Mouse (Mus musculus): ENCODE data around the gene Snrpa. TPM values are rescaled to one million over a fixed set of nuclear protein-coding genes. Genes with fewer than 3 reads are reported as not detected.

The Snrpa gene
- total RNA-seq, 1 experiment from 2014 or later, result 95.9 TPM

DNA sequence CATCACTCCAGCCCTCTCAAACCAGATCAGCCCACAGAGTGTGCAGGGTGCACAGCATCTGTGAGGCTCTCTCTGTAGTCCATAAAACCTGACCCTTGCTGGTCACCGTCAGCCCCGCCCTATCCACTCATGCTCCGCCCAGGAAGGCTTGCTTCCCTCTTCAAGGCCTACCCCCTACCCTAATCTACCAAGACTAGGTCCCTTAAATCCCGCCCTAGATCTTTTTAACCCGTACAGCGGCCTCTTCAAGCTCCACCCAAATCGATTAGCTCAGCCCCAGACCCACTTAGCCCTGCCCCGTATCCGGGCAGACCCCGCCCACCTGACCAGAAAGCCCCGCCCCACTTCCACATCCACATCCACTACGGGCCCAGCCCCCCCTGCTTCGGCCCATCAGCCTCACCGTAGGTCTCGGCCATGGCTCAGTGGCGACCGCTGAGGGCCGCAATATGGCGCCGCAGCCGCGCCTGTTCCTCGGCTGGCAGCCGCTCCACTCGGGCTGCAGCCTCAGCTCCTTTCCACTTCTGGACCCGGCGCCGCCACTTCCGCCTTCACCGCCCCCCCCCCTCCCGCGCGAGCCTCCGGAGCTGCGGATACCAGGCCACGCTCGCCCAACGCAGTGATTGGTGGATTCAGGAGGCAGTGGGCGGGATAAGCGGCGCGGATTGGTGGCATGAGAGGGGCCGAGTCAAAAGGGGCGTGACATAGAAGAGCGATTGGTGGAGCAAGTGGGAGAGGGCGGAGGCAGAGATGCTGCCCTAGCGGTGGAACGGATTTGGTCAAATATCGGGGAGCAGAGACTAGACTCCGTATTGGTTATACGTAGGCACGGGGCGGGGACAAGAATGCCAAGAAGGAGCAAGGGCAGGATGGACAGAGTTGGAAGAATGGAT, 17.5 kb downstream of the Snrpa start, which contains the start of gene Rab4b:
Gene Rab4b (minus strand): TSS at position 573 of the 893 bp plus-strand sequence.
- ATAC-seq (replicated peaks in 1 of 2; ENCODE audit: insufficient read depth in 1 of 2, low FRiP score in 2 of 2, low TSS enrichment in 1 of 2, low read depth in 1 of 2, poor library complexity in 2 of 2, severe bottlenecking in 2 of 2), result peak; percentile 96 to 97

DNA sequence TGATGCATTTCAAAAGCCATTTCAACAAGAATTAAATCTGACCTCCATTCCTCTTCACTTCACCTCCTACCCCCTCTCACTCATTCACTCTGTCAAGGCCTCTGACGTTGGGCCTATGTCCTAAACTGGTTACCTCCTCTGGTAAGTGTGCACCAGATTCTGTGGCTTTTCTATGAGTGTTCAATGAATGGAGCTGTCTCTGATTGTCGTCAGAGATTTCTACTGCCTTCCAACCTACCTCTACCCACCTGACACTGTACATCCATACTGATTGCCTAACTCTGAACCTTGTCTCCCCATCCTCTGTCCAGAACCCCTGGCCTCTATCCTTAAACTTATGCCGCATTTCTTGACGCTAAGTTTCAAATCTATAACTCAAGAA, 18.1 kb downstream of the Snrpa start:
- 0 out of 4 replicates have a peak, but pooled peaks of 1 of the 2 experiments have one; percentile 1 for ATAC-seq (replicated peaks in 1 of 2; ENCODE audit: insufficient read depth in 1 of 2, low FRiP score in 2 of 2, low TSS enrichment in 1 of 2, low read depth in 1 of 2, poor library complexity in 2 of 2, severe bottlenecking in 2 of 2)

DNA sequence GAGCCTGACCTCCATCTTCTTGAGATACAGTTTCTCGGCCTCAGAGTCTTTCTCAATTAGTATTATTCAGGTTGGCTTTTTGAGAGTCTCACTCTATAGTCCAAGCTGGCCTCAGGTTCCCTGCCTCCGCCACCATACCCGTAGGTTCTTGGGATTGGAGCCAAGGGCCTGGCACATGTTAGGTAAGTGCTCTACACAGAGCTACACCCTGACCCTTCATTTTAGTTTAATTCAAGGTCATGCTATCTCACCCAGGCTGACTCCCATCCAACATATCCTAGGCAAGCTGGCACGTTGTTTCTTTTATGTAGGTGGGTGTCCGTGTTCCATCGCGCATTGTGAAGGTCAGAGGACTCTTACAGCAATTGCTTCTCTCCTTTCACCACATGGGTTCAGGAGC, 21.2 kb downstream of the Snrpa start:
- no peak for ATAC-seq (replicated peaks in 1 of 2; ENCODE audit: insufficient read depth in 1 of 2, low FRiP score in 2 of 2, low TSS enrichment in 1 of 2, low read depth in 1 of 2, poor library complexity in 2 of 2, severe bottlenecking in 2 of 2)

DNA sequence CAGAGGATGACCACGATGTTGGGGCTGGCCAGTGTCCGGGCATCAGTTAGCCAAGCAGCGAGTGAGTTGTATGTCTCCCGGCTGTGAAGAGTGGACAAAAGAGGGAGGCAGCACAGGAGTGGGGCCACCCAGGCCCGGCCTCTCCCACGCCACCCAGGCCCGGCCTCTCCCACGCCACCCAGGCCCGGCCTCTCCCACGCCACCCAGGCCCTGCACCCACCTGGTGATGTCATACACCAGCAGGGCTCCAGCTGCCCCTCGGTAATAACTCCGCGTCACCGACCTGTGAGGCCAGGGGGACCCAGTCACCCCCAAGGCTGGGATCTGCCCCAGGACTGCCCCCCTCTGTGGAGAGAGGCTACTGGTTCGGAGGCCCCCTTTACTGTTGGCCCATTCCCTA, 21.6 kb downstream of the Snrpa start:
- ATAC-seq (replicated peaks in 1 of 2; ENCODE audit: insufficient read depth in 1 of 2, low FRiP score in 2 of 2, low TSS enrichment in 1 of 2, low read depth in 1 of 2, poor library complexity in 2 of 2, severe bottlenecking in 2 of 2), result no peak

DNA sequence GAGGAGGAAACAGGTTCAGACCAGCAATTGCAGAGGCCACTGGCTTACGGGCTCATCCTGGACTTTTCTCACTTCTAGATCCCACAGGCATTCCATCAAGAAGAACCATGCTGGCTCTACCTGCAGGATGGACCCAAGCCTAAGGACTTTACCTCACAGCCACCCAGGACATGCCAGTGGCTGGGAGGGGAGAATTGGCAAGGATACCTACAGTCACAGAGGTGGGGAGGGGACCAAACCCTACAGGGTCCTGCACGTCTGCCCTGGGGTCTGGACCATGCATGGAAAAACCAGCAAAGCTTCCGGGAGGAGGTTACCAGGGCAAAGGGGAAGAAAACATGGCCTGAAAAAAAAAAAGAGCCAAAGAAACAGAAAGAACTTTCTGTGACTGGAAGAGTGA, 25.1 kb downstream of the Snrpa start:
- ATAC-seq (replicated peaks in 1 of 2; ENCODE audit: insufficient read depth in 1 of 2, low FRiP score in 2 of 2, low TSS enrichment in 1 of 2, low read depth in 1 of 2, poor library complexity in 2 of 2, severe bottlenecking in 2 of 2), result no peak

DNA sequence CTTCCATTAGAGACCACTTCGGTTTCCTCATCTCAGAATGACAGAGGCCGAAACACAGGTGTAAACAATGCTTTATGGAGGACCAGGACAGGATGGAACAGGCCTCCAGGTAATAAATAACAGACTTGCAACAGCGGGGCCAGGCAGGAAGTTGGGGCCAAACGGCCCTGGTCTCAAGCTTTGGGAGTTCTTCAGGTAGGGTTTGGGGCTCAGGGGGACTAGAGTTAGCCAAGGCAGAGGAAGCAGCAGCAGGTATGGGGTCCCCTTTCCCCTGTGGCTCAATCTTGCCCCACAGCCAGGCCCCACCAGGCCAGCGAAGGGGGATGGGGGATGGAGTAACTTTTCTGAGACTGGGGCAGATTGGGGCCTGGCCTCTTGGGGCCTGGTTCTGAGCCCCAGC, 27.7 kb downstream of the Snrpa start:
- no peak for ATAC-seq (replicated peaks in 1 of 2; ENCODE audit: insufficient read depth in 1 of 2, low FRiP score in 2 of 2, low TSS enrichment in 1 of 2, low read depth in 1 of 2, poor library complexity in 2 of 2, severe bottlenecking in 2 of 2)

DNA sequence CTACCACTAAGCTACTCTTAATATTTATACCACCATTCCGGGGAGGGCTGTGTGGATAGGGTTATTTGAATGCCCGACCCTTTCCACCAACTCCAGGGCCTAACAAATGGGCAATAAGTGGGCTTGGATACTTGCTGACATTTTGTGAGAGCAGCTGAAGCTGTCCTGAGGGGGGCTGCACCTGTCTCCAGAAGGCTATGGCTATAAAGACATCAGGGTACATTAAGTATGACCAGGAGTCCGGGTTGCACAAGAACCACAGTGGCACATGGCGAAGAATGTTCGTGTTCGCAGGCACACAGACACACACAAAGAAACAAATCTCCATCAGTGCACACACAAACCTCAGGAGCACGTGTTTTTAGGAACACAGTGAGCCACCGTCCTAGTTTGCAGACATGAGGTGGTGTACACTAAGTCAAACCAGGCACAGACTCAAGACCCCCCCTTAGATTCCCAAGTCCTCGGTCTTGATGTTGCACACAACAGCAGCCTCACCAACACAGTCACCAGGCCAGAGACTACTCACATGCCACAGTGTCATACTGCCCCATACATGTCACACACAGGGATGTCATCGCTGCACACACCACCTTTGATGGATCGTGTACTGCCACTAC, 28.5 kb downstream of the Snrpa start:
- no peak; a peak in 1 of 4 replicates for ATAC-seq (replicated peaks in 1 of 2; ENCODE audit: insufficient read depth in 1 of 2, low FRiP score in 2 of 2, low TSS enrichment in 1 of 2, low read depth in 1 of 2, poor library complexity in 2 of 2, severe bottlenecking in 2 of 2)

DNA sequence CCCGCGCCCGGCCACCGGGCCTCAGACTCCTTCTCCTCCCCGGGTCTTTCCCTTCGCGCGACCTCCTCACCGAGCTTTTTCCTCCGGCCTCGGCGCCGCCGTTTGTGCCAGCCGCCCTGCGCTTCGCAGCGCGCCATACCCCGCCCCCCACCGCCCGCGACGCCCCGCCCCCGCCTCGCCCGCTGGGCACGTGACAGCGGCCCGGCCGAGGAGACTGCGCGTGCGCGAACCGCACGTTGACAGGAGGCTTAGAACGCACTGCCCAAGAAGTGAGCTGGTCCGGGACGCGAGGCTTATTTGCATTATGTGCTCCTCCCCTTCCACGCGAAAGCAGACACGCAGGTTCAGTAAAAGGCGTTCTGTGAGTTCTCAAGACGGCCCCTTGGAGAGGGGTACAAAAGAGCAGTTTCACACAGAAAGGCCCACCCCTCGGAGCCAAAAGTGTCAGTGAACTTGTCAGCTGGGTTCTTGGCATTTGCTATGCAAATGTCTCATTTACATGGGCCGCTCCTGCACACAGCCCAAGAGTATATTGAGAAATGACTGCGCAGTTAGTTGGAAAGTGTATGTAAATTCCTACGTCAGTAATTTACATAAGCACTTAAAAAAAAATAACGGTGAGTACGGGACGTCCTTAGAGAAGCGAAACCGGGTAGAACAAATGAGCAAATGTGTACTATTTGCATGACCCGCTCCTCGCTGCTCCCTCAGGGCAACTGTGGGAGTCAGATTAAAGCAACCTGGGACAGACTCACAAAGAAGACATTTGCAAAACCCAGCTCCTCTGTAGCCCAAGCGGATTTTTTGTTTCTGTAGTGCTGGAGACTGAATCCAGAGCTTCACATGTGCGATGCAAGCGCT, 29.2 kb downstream of the Snrpa start, which contains the start of gene Egln2:
Gene Egln2 (minus strand): TSS at position 189 of the 861 bp plus-strand sequence.
- peak; percentile 78 to 84 for ATAC-seq (replicated peaks in 1 of 2; ENCODE audit: insufficient read depth in 1 of 2, low FRiP score in 2 of 2, low TSS enrichment in 1 of 2, low read depth in 1 of 2, poor library complexity in 2 of 2, severe bottlenecking in 2 of 2)

DNA sequence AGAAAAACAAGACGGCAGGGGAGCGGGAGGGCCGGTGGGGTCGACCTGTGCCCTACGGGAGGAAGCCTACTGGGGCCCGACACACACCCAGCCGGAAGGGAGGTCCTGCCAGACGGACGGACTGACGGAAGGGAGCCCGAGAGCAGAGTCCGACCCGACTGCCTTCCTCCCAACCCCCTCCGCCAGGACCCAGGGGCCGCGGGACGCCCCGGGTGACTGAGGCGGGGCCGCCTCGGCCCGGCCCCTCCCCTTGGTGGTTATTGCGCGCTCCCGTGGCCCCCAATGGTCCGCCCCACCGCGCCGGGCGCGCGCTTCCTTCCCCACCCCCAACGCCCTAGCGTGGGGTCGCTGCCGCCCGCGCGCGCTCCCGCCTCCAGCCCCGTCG, 29.9 kb downstream of the Snrpa start:
- peak; percentile 48 to 54 for ATAC-seq (replicated peaks in 1 of 2; ENCODE audit: insufficient read depth in 1 of 2, low FRiP score in 2 of 2, low TSS enrichment in 1 of 2, low read depth in 1 of 2, poor library complexity in 2 of 2, severe bottlenecking in 2 of 2)

DNA sequence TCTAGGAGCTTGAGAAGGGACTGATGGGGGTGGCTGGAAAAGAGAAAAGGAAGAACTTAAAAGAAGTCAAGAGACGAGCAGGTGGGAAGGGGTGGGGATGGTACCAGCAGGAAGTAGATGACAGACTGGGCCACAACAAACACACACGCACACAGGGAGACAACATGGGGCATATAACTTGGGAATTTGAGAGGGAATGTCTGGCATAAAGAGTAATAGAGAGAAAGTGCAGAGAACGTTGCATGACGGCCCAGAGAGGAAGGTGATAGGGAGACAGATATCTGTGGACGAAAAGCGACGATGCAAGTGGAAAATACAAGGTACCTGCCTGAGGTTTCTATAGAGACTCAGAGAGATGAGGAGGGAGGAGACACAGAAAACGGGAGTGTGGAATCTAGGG, 30.4 kb downstream of the Snrpa start:
- ATAC-seq (replicated peaks in 1 of 2; ENCODE audit: insufficient read depth in 1 of 2, low FRiP score in 2 of 2, low TSS enrichment in 1 of 2, low read depth in 1 of 2, poor library complexity in 2 of 2, severe bottlenecking in 2 of 2), result no peak

DNA sequence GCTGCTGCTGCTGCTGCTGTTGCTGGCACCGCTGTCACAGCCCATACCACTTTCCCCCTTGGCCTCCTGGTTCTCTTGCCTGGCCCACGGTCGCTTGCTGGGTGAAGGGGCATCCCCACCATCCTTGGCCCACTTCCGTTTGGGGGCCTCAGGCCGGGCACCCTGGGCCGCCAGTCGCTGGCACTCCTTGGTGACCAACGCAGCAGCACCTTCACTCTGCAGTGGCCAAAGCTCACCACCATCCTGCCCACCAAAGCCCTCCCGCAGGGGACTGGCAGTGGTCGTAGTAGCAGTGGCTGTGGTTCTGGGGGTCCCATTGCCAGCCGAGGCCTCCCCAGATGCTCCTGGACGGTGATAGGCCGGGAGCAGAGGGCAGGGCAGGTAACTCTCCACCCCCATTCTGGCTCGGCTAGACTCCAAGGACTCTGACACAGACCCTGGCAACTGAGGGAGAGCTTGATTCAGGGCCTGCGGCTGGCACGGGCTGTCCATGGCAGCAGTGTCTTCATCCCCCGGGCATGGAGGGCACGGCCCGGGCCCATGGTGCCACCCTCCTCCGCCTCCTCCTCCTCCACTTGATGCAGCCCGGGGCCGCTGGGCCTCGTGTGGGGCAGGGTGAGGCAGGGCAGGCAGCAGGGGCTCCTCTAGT, 30.9 kb downstream of the Snrpa start:
- no peak for ATAC-seq (replicated peaks in 1 of 2; ENCODE audit: insufficient read depth in 1 of 2, low FRiP score in 2 of 2, low TSS enrichment in 1 of 2, low read depth in 1 of 2, poor library complexity in 2 of 2, severe bottlenecking in 2 of 2)

DNA sequence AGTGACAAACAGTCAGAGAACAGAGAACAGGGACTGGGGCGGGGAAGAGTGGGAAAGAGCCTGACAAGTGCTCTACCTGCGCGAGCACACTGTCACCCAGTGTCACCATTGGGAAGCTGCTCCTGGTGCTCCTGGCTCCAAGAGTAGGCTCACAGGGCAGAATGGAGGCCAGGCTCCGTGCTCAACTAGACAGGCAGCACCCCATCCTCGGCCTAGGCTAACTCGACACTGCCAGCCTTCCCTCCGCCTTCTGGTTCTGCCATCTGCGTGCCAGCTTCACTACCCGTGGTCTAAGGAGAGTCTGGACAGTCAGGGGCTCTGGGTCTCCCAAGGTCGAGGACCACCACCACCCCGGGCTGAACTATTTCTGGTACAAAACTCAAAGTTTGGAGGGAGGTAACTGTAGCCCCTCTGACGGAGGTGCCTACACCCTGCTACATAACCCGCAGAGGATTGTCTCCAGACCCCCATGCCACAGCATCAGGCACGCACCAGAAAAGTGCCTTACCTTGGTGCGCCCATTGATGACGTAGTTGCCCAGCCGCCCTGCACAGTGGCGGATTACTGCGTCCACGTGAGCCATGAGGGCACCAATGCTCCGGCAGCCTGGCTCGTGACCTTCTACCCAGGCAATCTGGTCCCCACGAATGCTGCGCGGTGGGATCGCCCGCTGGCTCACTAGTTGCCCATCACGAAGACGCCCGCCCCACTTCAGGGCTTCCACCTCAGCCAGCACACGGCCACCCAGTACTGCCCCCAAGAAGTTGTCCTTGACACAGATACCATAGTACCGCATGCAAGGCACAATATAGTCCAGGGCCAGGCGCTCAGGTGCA, 31.7 kb downstream of the Snrpa start:
- ATAC-seq (replicated peaks in 1 of 2; ENCODE audit: insufficient read depth in 1 of 2, low FRiP score in 2 of 2, low TSS enrichment in 1 of 2, low read depth in 1 of 2, poor library complexity in 2 of 2, severe bottlenecking in 2 of 2), result no peak

DNA sequence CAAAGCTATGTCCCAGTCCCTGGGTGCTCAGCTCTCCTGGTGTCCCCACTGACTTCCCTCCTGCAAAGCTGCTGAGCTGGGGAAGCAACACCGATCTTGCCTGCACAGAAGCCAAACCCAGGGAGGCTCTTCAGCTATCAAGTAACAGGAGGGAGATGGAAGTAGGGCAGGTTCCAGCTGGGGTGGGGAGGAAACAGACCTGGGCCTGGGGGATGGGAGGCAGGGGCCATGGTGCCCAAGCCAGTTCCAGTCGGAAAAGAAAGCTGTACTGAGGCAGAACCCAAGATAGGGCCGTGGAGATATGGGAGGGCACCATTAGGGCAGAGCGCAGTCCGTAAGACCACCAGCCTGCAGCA, 32.6 kb downstream of the Snrpa start:
- no peak for ATAC-seq (replicated peaks in 1 of 2; ENCODE audit: insufficient read depth in 1 of 2, low FRiP score in 2 of 2, low TSS enrichment in 1 of 2, low read depth in 1 of 2, poor library complexity in 2 of 2, severe bottlenecking in 2 of 2)

DNA sequence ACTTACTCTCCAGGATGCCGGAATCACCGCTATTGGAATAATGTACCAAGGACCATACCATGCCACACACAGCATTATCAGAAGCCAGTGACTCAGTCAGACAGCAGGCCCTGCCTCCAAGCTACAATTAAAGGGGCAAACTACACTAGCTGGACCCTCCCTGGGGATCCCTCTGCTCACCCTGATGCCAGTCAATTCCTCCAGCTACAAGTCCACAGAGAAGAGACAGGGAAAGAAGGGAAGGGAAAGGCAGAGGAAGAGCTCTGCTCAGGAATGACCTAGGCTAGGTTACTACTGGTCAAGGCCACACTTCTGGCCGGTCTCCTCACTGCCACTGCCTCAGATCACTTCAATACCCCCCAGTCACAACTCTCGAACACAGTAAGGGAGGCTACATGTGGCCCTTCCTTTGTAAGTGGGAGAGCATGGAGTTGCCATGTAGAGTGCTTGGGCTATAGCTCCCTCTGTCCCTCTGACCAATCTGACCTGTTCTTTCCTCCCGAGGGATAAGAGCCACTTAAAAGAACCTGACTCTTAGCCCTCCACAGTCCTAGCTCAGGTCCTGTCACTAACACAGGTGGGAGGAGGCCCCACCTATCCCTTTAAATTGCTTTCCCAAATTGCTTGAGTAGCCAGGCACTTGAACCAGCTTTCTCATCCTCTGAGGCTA, 33.2 kb downstream of the Snrpa start:
- ATAC-seq (replicated peaks in 1 of 2; ENCODE audit: insufficient read depth in 1 of 2, low FRiP score in 2 of 2, low TSS enrichment in 1 of 2, low read depth in 1 of 2, poor library complexity in 2 of 2, severe bottlenecking in 2 of 2), result no peak

DNA sequence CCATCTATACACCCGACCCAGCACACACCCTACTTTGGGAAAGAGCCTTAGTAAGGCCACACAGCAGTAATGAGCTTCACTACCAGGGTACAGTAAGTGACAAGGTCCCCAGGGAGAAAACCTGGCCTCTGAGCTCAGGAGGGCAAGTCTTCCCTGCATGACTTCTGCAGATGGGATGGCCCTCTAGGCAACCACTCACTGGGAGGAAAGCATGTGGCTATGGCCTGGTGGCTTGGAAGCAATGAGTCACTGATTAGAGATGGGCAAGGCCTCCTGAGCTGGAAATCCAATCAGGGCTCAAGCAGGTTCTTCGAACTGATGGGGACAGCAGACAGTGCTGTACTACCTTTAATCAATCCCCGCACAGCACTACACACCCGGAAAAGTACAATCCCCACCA, 34.3 kb downstream of the Snrpa start:
- ATAC-seq (replicated peaks in 1 of 2; ENCODE audit: insufficient read depth in 1 of 2, low FRiP score in 2 of 2, low TSS enrichment in 1 of 2, low read depth in 1 of 2, poor library complexity in 2 of 2, severe bottlenecking in 2 of 2), result no peak

DNA sequence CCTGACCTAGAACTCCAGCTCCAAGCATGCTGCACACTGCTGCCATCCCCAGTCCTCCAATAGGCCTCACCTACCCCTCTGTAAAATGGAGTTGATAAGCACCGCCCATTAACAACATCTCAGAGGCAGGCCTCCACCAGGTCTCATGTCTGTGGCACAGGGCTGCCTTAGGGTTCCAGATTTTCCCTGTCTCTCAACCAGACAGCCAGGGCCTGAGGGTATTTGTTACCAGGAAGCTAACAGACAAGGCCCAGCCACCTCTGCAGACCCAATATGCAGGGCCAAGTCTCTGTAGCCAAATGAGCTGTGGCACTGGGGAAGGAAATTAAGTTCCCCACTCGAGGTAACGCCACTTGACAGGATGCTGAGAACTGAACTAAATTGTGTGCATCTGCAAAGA, 35.1 kb downstream of the Snrpa start:
- ATAC-seq (replicated peaks in 1 of 2; ENCODE audit: insufficient read depth in 1 of 2, low FRiP score in 2 of 2, low TSS enrichment in 1 of 2, low read depth in 1 of 2, poor library complexity in 2 of 2, severe bottlenecking in 2 of 2), result no peak

Measured in hematopoietic stem cell, adult 5-6 weeks (primary cell).